Mouse (Mus musculus) heart, embryonic 12.5 days (tissue): ENCODE results near the gene Irf2. TPM values are rescaled to one million over a fixed set of nuclear protein-coding genes. Genes with fewer than 3 reads are reported as not detected.
A peak's percentile ranks its signal among the peaks of the same experiment; 100 is the strongest.

Source experiments
- ATAC-seq: fragments of 200-750 bp; cut with Nextera tagmentation; 2 replicates; pipeline ENCODE4 v1.8.0; 2017; ENCODE audit warnings: moderate TSS enrichment, moderate library complexity; ENCODE audit not compliant: insufficient number of reproducible peaks, low FRiP score
- H3K27ac ChIP-seq: fragments of 300-500 bp; sonication (generic); 2 replicates; pipeline ENCODE4 v1.5.1; 2016; ENCODE audit warnings: mild to moderate bottlenecking, moderate library complexity; ENCODE audit not compliant: poor library complexity, severe bottlenecking
- H3K27me3 ChIP-seq: fragments of 300-500 bp; sonication (generic); replicated peaks from 2 replicates; pipeline ENCODE4 v1.6.1; 2016; ENCODE audit warnings: mild to moderate bottlenecking, moderate library complexity
- H3K36me3 ChIP-seq: fragments of 300-500 bp; sonication (generic); 2 replicates; pipeline ENCODE4 v1.6.1; 2016; ENCODE audit warnings: mild to moderate bottlenecking, moderate library complexity
- H3K4me1 ChIP-seq: fragments of 300-500 bp; sonication (generic); replicated peaks from 2 replicates; pipeline ENCODE4 v1.6.1; 2016; ENCODE audit warnings: mild to moderate bottlenecking
- H3K4me2 ChIP-seq: fragments of 300-500 bp; sonication (generic); 2 replicates; pipeline ENCODE4 v1.6.1; 2016; ENCODE audit warnings: mild to moderate bottlenecking, moderate library complexity
- H3K4me3 ChIP-seq: fragments of 300-500 bp; sonication (generic); 2 replicates; pipeline ENCODE4 v1.5.1; 2016; ENCODE audit warnings: mild to moderate bottlenecking
- H3K9ac ChIP-seq: fragments of 300-500 bp; sonication (generic); 2 replicates; pipeline ENCODE4 v1.6.1; 2016; ENCODE audit warnings: mild to moderate bottlenecking, moderate library complexity
- H3K9me3 ChIP-seq: fragments of 300-500 bp; sonication (generic); replicated peaks from 2 replicates; pipeline ENCODE4 v1.6.1; 2016; ENCODE audit warnings: mild to moderate bottlenecking, moderate library complexity
- WGBS: fragments of 180-500 bp; shearing (Covaris S2); methylation state at CpG from one replicate; pipeline ENCODE4 v1.1.7; 2016; 5-methylcytosine and 5-hydroxymethylcytosine counted together
- polyA plus RNA-seq: library from polyadenylated mRNA; unstranded; fragments of >200 nt; fragmentation: Nextera tagmentation; extraction: Ambion mirVana; gene quantifications from 2 replicates; pipeline ENCODE4 v1.2.1, GENCODE M21; 2016

Irf2 gene
- polyA plus RNA-seq, 1 experiment from 2014 or later = 12.5 TPM

DNA sequence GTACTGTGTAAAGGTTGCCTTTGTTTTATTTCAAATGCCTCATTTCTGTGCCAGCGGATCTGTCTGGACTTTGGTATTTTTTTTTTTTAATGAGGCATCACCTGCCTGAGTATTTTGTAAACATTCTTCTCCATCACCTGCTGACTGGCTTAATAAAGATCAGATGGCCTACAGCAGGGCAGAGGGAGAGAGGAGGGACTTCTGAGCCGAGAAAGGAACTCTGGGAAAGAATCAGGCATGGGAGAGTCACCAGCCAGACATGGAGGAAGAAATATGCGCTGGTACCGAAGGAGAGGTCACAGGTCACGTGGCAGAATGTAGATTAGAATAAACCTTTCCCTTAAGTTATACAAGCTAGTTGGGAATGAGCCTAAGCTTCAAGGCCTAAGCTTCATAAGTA, 143.2 kb downstream of the Irf2 start:
- H3K9me3 ChIP-seq = no peaks in the 10 kb centered on the region
- no peak overlapping the region for H3K9ac ChIP-seq
- H3K4me1 ChIP-seq = no peaks in the 10 kb centered on the region
- H3K4me3 ChIP-seq = no peak overlapping the region
- no peak overlapping the region for H3K4me2 ChIP-seq
- H3K36me3 ChIP-seq = no peaks in the 10 kb centered on the region
- ATAC-seq = no peak
- H3K27ac ChIP-seq = no peak overlapping the region
- 58% methylated on average over 5 of the region's 5 CpGs for WGBS
- H3K27me3 ChIP-seq = no peaks in the 10 kb centered on the region

DNA sequence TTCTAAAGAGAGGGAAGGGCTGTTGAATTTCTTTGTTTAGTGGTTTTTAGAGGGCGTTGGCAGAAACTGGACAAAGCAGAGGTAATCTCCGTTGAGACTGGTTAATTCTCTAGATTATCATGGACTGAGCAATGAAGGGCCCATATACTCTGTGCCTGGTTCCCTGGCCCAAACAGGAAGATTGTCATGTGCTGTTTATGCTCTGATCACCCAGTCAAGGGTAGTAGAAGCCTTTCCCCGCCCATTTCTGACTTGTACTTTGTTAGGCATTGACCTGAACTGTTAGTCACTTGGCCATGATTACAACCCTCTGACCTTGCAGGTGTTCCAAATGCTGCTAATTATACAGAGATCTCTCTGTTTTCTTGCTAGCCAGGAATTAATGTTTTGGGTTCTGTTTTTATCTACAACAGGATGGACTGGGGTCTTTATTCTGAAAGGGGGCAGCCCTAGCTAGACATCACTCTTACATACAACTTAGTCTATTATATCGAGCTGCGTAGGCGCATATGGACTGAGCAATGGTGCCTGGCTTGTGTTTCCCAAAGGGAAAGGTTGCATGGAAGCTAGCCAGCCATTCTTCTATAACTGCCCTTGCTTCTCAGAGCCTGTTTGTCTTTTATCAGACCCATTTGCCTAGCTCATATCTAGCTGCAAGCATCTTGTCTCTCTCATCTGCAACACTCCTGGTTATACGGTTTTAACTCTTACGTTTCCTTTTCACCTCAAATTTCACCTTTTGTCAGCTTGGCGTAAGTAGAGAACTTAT, 143.9 kb downstream of the Irf2 start:
- H3K9me3 ChIP-seq = no peaks in the 10 kb centered on the region
- H3K27me3 ChIP-seq = no peaks in the 10 kb centered on the region
- 75% methylated on average over 9 of the region's 9 CpGs for WGBS
- H3K4me1 ChIP-seq = 0 out of 2 replicates have a peak, but pooled peaks cover 5% of the 10 kb centered on the region
- ATAC-seq = no peak
- no peak overlapping the region for H3K4me2 ChIP-seq
- no peaks in the 10 kb centered on the region for H3K36me3 ChIP-seq
- H3K27ac ChIP-seq = no peak overlapping the region
- H3K9ac ChIP-seq = no peak overlapping the region
- no peak overlapping the region for H3K4me3 ChIP-seq

DNA sequence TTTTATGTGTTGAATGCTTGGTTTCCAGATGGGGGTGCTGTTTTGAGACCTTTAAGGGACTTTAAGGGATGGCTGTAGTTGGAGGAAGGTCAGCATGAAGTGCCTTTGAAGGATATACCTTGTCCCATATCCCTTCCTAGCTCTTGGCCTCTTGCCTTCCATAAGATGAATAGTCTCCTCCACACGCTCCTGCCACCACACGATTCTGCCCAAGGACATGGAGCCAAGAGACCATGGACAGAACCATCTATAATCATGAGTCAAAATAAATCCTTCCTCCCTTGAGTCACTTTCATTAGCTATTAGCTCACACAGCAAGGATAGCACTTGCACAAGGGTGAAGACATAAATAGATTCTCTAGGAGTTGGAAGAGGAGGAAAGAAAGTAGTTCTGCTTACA, 146.3 kb downstream of the Irf2 start:
- H3K27me3 ChIP-seq = no peaks in the 10 kb centered on the region
- H3K9ac ChIP-seq = no peak overlapping the region
- H3K9me3 ChIP-seq = no peaks in the 10 kb centered on the region
- WGBS = 93% methylated on average over 2 of the region's 2 CpGs
- no peak overlapping the region for H3K4me2 ChIP-seq
- peaks cover 19% of the 10 kb centered on the region; the same call in 1 of the 2 replicates for H3K4me1 ChIP-seq
- H3K36me3 ChIP-seq = no peaks in the 10 kb centered on the region
- no peak overlapping the region for H3K27ac ChIP-seq
- no peak for ATAC-seq
- no peak overlapping the region for H3K4me3 ChIP-seq

DNA sequence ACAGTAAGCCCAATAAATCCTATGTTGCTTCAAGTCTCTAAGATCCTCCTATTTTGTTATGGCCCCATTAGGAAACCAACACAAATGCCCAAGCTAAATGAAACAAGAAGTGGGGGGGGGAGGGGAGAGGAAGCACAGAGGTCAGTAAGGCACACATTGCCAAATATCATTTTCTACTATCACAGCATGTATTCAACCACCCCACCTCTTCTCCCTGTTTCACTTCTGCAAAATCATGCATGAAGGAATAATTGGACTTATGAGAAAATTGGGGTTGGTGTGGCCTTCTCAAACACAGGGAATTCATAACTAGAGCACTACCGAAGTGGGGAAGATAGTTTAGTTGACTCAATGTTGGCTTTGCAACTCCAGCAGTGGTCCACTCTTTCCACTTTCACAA, 146.7 kb downstream of the Irf2 start:
- H3K27me3 ChIP-seq = no peaks in the 10 kb centered on the region
- H3K36me3 ChIP-seq = no peaks in the 10 kb centered on the region
- no peak for ATAC-seq
- H3K9ac ChIP-seq = no peak overlapping the region
- no peak overlapping the region for H3K4me2 ChIP-seq
- H3K4me3 ChIP-seq = no peak overlapping the region
- WGBS = 93% methylated on average over 1 of the region's 1 CpGs
- no peak overlapping the region for H3K27ac ChIP-seq
- peaks cover 19% of the 10 kb centered on the region; the same call in 1 of the 2 replicates for H3K4me1 ChIP-seq
- no peaks in the 10 kb centered on the region for H3K9me3 ChIP-seq

DNA sequence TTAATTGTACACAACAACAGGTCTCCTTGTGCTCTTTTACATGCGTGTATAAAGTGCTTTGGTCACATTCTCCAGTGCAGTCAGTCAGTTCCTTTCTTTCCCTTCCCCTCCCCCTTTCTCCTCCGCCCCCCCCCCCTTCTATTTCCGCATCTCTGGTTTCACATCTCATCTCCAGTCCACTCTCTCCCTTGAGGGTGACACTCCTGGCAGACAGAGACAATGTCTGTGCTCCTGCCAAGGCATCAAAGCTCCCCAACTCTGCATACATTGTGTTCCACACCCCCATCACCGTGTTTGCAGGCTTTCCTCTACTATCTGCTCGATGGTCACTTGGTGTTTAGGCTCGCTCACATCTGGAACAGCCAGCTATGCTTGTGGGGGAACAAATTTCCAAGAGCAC, 147.9 kb downstream of the Irf2 start:
- Histone ChIP-seq H3K27me3 (no peaks in the 10 kb centered on the region), H3K36me3 (no peaks in the 10 kb centered on the region), H3K4me2 (no peak overlapping the region), H3K9me3 (no peaks in the 10 kb centered on the region), H3K4me1 (peaks cover 26% of the 10 kb centered on the region; the same call in 1 of the 2 replicates), H3K27ac (no peak overlapping the region), H3K9ac (no peak overlapping the region), H3K4me3 (no peak overlapping the region)
- ATAC-seq = no peak
- WGBS = 65% methylated on average over 6 of the region's 6 CpGs

DNA sequence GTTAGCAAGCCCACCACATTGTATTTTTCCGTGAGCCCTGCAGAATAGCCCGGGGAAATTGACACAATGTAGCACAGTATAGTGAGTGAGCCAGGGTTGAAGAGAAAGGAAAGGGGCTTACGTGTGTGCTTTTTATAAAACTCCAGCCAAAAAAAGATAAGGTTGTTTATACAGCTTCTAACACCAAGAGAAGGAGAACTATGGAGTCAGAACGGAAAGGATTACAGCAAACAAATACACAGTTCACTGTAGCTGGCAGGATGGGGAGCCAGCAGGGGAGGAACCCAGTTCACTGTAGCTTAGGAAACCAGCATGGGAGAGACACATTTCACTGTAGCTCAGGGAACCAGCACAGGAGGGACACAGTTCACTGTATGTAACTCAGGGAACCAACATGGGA, 149.0 kb downstream of the Irf2 start:
- Histone ChIP-seq H3K27me3 (no peaks in the 10 kb centered on the region), H3K27ac (peak overlapping the region; percentile 58), H3K9me3 (no peaks in the 10 kb centered on the region), H3K4me2 (no peak overlapping the region), H3K4me1 (peaks cover 34% of the 10 kb centered on the region), H3K4me3 (no peak overlapping the region), H3K9ac (no peak overlapping the region), H3K36me3 (no peaks in the 10 kb centered on the region)
- 36% methylated on average over 4 of the region's 4 CpGs for WGBS
- ATAC-seq = peak; percentile 64

DNA sequence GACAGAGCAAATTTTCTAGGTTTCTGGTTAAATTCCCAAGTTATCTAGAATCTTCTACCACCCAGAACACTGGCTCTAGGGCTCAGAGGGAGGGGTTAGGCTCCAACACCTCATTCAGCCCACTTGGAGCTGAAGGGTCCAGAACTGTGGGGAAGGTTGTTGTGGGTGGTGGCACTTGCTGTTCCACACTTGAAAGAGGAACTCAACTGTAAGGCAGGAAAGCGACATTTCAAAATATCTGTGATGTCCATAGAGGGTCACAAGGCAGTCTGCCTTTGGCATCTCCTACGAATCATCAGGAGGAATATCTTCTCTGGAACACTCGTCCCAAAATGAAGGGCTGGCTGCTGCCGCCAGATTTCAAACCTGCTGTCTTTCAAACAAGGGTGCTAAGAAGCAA, 150.7 kb downstream of the Irf2 start:
- H3K4me2 ChIP-seq = no peak overlapping the region
- H3K9me3 ChIP-seq = no peaks in the 10 kb centered on the region
- H3K4me3 ChIP-seq = no peak overlapping the region
- no peak for ATAC-seq
- H3K27me3 ChIP-seq = no peaks in the 10 kb centered on the region
- H3K27ac ChIP-seq = no peak overlapping the region
- H3K36me3 ChIP-seq = no peaks in the 10 kb centered on the region
- peaks cover 36% of the 10 kb centered on the region for H3K4me1 ChIP-seq
- 69% methylated on average over 4 of the region's 4 CpGs for WGBS
- H3K9ac ChIP-seq = no peak overlapping the region

DNA sequence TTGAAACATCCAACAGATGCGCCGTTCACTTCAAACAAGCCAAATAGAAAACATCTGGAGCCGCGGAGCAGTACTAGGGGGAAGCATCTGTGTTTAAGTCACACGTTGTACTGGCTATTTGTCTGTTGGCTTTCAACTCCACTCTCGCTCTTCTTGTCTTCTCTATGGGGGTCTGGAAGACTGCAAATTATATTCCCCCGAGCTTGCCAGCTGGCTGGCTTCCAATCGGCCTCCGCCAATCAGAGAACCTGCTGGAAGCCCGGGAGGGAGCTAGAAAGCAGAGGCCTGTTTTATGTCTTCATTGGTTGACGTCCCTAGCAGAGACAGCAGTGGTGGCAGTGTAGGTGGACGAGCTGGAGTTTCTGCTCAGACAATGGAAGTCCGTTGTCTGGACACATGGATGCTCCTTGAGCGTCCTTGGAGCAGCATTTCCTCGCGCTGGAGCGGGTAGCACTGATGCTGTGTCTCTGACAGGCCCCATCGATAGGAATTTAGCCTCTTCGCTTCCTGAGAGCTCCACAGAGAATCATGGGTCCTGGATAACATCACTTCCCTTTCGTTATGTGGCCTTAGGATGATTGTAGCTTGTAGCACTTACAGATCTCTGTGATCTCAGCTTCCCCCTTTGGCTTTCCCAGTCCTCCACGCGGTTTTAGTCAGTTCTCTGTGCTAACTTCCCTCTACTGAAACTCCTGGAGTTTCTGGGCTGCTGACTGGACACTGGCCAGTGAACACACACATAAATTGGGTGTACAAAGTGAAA, 153.2 kb downstream of the Irf2 start:
- Histone ChIP-seq H3K4me1 (peaks cover 36% of the 10 kb centered on the region), H3K36me3 (no peaks in the 10 kb centered on the region), H3K9ac (peak overlapping the region; percentile 27; the same call in 1 of the 2 replicates), H3K4me3 (peak overlapping the region; percentile 33), H3K4me2 (peak overlapping the region; percentile 67), H3K27me3 (no peaks in the 10 kb centered on the region), H3K9me3 (no peaks in the 10 kb centered on the region), H3K27ac (peak overlapping the region; percentile 94)
- WGBS = 27% methylated on average over 22 of the region's 22 CpGs
- ATAC-seq = peak; percentile 89

DNA sequence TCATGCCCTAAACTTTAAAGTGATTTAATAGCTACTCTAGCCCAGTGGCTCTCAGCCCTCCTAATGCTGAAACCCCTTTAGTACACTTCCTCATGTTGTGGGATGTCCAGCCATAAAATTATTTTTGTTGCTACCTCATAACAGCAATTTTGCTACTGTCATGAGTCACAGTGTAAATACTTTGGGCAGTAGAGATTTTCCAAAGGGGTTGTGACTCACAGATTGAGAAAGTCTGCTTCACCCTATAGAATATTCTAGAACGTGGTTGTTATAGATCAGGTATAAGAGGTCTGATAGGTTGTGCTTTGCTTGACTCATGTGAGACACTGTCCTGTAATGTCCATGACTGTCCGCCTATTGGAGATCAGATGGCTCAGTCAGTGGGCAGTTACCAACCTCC, 154.9 kb downstream of the Irf2 start:
- no peaks in the 10 kb centered on the region for H3K9me3 ChIP-seq
- no peak for ATAC-seq
- H3K4me1 ChIP-seq = peaks cover 31% of the 10 kb centered on the region
- H3K27me3 ChIP-seq = no peaks in the 10 kb centered on the region
- 87% methylated on average over 2 of the region's 2 CpGs for WGBS
- no peak overlapping the region for H3K4me3 ChIP-seq
- no peak overlapping the region for H3K4me2 ChIP-seq
- no peak overlapping the region for H3K9ac ChIP-seq
- no peak overlapping the region for H3K27ac ChIP-seq
- no peaks in the 10 kb centered on the region for H3K36me3 ChIP-seq

DNA sequence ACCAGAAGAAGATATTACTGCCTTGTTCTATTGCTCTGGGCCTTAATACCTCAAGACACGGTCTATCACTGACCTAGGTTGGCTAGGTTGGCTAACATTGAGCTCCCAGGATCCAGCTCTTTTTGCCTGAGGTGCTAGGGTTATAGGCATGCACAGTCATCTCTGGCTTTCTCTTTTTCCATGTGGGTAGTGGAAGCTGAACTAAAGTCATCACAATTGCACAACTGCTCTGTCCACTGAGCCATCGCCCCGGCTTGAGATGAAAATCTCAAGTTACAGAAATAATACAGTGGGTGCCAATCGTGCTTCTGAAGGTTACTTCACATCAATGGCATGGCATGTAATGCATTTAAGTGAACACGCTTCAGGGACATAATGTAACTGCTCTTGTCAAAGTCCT, 156.5 kb downstream of the Irf2 start:
- Histone ChIP-seq H3K4me2 (no peak overlapping the region), H3K27ac (no peak overlapping the region), H3K36me3 (no peaks in the 10 kb centered on the region), H3K9ac (no peak overlapping the region), H3K9me3 (no peaks in the 10 kb centered on the region), H3K4me3 (no peak overlapping the region), H3K27me3 (no peaks in the 10 kb centered on the region), H3K4me1 (peaks cover 25% of the 10 kb centered on the region)
- 82% methylated on average over 5 of the region's 5 CpGs for WGBS
- ATAC-seq = no peak

DNA sequence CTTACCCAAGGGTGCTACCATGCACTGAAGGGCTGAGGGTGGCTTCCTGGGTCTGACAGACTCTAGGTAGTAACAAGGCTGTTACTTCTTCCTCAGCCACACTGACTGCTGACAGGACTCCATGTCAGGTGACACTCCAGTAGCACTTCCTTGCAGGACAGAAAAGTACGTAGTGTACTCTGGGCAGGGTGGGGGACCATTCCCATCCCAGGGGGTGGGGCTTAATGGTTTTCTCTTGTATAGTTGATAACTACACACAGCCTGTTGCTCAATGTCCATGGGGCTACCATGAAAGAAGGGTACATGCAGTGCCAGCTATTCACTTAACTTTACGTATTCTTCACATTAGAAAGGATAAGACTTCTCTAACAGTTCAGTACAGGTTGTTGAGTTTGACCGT, 157.2 kb downstream of the Irf2 start:
- no peak for ATAC-seq
- Histone ChIP-seq H3K36me3 (no peaks in the 10 kb centered on the region), H3K4me2 (no peak overlapping the region), H3K9me3 (no peaks in the 10 kb centered on the region), H3K4me1 (peaks cover 25% of the 10 kb centered on the region), H3K27ac (no peak overlapping the region), H3K27me3 (no peaks in the 10 kb centered on the region), H3K9ac (no peak overlapping the region), H3K4me3 (no peak overlapping the region)
- 78% methylated on average over 3 of the region's 3 CpGs for WGBS
